Mouse (Mus musculus) ZHBTc4 (cell line): ENCODE measurements around the gene Mansc1.

Experiments used
- DNase-seq: peaks from one replicate; pipeline ENCODE4 v3.0.0-alpha.2; 2011; ENCODE audit warnings: low read depth, low spot score

The Mansc1 gene

DNA sequence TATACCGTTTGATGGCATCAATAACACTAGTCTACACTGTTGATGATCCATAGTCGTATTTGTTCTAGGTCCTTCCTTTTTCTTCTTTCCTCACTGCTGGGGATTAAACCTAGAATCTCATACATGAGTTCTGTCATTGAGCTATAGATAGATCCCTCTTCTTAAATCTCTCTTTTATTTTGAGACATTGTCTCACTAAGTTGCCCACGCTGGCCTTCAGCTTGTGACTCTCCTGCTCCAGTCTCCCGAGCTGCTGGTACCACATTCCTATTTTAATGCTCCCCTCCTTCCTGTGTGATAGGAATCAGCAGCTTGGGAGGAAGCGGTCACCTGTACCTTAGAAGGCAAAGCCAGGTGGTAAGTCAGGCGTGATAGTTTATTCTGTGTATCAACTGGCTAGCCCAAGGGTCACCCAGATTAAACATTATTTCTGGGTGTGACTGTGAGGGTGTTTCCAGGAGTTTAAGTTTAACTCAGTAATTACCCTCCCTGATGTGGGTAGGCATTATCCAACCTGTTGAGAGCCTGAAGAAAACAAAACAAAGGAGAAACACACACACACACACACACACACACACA lies 34.5 kb downstream of the Mansc1 start:
- no peak for DNase-seq

DNA sequence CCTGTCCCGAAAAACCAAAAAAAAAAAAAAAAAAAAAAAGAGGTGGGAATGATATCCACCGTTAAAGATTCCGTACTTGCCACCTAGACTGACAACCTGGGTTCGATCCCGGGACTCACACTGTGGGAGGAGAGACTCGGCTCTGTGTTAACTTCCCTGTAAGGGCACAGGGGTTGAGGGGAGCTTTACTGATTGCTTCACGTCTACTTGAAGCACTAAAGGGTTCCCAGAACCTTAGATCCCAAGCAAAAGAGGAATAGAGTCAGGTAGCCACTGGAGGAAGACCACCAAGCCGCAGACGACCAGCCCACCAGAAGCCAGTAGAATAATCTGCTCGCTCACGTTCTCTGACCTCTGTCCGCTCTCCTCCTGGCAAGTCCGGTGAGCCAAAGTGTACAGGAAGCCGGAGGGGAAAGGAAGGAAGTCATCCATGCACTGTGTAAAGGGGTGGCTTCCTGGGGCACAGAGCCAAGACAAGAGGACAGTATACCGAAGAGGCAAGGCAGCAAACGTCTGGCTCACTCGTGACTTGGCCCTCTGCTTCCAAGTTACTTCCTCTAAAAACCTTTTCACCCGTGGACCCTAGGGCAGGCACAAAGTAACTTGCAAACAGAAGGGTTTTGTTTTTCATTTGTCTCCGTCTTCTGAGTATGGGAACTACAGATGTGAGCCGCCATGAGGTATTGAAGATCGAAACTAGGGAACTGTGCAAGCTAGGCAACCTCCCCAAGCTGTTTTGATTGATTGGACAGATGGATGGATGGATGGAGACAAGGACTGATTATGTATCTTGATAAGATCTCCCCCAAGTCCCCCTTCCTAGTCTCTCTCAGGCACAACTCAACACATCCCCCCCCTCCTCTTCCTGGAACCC lies 37.5 kb downstream of the Mansc1 start:
- peak; percentile 20 for DNase-seq

DNA sequence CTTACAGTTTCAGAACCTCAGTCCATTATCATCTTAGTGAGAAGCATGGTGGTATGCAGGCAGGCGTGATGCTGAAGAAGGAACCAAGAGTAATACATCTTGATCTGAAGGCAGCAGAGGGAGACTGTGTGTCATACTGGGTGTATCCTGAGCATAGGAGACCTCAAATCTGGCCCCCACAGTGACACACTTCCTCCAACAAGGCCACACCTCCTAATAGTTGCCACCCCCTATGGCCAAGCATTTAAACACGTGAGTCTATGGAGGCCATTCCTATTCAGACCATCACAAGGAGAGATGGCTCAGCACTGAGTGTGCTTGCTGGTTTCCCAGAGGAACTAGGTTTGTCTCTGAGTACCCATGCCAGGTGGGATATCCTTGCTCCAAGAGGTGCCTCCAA lies 40.7 kb downstream of the Mansc1 start:
- DNase-seq = no peak

DNA sequence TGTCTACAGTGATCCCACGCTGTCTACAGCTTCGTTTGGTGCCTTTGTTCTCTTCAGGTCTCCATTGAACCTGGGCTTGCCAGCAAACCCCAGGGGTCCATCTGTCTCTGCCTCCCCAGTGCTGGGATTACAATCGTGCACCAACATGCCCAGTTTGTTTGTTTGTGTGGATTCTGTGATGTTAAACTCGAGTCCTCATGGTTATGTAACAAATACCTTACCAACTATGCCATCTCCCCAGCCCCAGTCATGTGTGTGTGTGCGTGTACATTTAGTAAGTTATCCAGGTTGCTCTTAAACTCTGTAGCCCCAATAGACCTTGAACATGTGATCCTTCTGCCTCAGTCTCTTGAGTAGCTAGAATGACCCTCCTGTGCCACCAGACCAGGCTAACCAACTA lies 46.0 kb downstream of the Mansc1 start:
- no peak for DNase-seq

DNA sequence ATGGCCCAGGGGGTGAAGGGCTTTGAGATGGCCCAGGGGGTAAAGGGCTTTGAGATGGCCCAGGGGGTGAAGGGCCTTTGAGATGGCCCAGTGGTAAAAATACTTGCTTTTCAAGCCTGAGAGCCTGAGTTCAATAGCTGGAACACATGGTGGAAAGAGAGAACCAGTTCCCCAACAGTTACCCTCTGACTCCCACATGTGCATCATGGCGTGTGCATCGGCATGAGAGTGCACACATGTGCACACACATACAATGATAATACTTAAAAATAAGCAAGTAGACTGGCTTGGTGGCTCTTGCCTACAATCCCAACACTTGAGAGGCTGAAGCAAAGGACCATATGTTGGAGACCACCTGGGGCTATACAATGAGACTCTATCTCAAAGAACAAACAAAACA lies 47.7 kb downstream of the Mansc1 start:
- no peak for DNase-seq

DNA sequence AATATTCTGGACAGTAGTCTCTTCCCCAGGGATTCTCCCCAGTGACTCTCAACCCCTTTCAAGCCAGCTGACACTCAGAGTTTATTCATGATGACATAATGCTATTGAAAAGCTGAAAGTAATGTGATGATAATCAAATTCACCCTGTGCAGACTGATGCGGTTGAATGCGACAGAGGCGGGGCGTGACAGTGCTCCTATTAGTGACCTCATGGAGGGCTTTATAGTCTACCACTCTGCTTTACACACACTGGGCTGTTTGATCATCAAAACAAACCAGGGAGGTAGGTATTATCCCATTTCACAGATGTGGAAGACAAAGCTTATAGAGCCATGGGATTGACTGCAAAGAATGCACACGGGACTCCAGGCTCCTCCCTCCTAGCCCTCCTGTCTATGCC lies 50.2 kb downstream of the Mansc1 start:
- no peak for DNase-seq

DNA sequence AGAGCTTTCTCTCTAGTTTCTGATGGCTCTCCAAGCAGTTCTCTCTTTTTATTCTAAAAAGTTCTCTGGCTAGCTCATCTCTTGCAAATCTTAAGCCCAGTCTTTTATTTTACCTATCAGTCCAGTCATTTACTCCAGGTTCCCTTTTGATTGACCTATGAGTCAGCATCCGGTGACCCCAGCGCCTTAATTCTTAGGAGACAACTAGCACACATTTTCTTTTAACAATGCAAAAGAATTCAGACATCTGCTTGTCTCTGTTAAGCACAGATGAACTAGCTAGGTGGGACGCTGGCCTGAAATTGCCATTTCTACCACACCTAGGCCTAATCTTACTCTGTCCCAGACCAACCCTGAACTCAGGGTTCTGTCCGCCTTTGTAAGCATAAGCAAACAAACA lies 52.8 kb downstream of the Mansc1 start:
- DNase-seq = peak; percentile 50

DNA sequence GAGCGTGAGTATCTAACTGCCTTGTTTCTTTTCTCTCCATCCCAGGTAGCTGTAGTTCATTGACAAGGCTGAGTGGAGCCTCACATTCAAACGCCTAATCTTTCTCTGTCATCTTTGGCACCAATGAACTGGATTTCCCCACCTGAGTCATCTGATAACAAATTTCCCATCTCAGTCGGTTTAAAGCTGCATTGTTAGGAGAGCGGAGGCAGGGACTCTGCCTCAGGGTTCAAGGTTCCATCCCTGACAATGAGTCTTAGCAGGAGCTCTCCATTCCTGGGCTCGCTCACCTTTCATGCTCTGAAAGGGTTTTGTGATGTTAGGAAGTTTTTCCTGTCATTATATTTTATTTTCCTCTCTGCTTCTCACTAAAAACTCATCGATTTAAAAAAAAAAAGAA lies 54.2 kb downstream of the Mansc1 start:
- DNase-seq = no peak

DNA sequence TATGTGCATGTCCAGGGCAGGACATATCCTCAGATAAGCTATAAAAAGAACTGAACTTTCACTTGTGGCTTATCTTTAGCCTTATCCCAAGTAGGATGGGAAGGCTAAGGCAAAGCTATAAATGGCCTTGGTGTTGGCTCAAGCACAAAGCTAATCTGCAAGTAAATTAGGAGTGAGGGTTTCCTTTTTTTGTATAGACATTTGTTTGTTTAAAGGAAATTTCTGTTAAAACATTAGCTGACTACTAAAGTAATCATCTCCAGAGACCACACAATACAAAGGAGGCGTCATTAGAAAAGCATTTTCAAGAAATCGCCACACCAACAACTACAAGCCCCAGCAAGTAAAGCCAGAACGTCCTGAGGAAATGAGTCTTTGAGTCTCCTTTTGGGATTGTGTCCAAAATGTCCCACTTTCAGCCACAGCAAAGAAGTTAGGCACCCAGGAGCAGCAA lies 57.0 kb downstream of the Mansc1 start:
- no peak for DNase-seq

DNA sequence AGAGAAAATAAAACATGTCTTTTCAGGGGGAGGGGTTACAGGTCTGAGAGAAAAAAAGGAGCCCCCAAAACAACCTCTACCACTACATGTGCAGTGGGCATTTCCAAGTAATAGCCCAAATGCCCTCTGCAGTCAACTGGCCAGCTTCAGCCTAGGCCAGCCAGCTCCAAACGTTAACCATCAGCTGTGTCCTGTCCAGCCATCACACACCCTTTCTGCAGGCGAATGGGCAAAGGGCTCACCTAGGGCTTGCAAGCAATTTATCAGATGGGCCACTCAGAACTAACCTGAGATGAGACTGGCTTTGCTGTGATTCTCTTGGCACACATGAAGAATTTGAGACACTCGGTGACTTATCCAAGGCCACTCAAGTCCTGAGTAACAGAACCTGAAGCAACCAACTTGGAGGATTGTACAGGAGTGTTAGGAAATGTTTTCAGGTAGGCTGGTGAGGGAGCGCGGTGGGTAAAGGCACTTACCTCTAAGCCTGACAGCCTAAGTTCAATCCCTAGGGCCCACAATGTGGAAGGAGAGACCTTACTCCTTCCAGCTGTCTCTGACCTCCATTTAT lies 64.2 kb downstream of the Mansc1 start:
- no peak for DNase-seq

DNA sequence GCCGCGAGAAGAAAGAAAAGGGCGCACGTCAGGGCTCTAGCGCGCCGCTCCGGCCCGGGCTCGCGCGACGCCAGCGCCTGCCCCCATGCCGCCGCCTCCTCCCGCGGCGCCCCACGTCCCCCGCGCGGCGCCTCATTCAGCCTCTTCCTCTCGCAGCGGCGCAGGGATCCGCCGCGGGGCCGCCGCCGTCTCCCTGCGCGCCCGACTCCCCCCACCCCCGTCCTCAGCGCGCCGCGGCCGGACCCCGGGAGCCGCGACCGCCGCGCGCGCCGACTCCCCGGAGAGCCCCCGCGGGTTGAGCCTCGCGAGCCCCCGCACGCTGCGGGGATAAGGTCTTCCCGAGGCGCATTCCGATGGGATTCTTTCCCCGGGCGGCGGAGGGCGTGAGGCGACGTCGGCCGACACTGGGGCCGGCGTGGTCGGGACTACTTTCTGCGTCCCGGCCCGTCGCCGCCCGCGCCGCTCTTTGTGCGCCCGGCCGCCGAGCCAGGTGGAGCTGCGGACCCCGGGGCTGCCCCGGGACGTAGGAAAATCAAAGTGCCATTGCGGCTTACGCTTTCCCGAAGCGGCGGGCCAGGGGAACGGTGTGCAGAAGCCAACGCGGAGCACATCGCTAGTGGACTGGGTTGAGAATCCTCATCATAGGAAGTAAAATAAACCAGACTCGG lies 65.3 kb downstream of the Mansc1 start, which contains the start of gene Lrp6:
Gene Lrp6, minus strand, starts transcription at position 148 of the 668 bp plus-strand sequence.
- peak; percentile 93 for DNase-seq

DNA sequence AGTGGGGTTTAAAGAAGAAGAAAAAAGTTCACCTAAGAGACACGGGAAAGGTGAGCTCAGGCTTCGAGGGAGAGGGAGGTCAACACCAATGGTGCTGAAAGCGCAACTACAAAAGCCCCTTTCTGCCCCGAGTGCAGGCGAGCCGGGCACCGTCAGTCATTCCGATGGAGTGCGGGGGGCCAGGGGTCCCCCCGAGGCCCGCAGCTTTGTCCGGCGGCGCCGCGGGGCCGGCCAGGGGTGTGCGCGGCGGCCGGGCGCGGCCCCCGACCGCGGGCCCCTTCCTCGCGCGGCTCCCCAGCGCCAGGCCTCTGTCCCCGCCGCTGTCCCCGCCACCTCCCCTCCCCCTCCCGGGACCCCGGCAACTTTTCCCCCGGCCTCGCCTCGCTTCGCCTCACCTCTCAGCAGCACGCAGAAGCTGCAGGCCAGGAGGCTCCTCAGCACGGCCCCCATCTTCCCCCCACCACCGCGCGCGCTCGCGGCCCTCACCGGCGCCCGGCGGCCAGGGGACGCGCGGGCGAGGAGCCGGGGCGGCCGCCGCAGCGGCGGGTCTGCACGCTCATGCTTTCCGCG lies 66.0 kb downstream of the Mansc1 start:
- no peak for DNase-seq

DNA sequence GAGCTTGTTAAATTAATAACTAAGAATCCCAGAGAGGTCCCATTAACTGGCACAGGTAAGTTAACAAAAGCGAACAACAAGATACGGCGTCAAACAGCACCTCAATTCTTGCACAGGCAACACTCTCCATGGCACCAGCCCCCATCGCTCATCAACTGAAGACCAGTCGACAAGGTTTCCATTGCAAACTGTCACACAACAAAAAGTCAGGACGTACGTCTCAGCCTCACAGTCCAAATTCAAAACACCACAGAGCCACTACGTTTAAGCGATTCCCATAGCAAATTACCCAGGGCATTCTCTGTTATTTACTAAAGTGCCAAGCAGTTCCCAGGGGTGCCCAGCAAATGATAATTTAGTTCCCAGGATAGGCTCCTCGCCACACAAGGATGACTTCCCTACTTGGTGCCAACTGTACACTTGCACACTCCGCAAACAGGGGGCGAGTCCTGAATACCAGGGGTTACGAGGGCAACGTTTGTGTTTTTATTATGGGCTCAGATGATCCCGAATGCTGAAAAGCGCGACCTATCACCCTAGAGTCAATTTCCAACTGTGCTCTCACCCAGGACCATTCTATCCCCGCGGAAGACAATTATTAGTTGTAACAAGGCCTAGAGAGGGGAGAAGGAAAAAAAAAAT lies 66.6 kb downstream of the Mansc1 start:
- DNase-seq = peak; percentile 29

DNA sequence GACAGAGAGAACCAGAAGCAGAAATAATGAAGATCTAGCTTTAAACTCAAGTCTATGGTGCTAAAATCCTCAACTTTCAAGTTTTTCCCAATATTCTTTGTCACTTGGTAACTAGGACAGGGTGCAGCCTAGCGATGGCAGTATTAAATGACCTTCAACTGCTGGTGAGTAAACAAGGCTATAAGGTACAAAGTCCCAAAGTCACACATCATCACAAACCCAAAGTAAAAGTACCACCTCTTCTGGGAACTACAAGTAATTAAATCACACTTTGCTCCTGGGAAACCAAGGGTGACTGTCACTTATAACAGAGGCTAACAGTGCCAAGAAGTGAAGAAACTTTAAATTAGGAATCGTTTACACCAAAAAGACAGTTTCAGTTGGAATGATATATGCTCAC lies 67.7 kb downstream of the Mansc1 start:
- no peak for DNase-seq

DNA sequence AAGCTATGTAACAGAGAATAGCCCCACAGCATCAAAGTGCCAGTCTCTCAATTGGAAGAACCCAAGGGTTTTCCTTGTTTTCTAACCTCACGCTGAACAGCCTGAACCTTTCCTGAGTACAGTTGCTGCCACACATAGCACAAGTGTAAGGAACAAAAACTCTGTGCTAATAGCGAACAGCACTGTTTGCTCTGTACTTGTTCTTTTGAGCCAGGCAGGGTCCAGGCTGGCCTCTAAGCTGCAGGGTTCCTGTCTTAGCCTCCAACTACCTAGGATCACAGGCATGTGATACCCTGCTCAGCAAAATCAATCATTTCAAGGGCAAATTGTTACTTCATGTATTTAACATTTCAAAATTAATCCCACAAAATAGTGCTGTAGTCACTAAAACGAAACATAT lies 72.7 kb downstream of the Mansc1 start:
- no peak for DNase-seq
